Mouse (Mus musculus) forebrain, embryonic 13.5 days (tissue): Measurements from ENCODE around the gene Gpr156. TPM values are rescaled to one million over a fixed set of nuclear protein-coding genes. Genes with fewer than 3 reads are reported as not detected.

Experiments used
- ATAC-seq: fragments of 200-750 bp; cut with Nextera tagmentation; 2 replicates; pipeline ENCODE4 v1.8.0; 2017
- H3K27ac ChIP-seq: fragments of 300-500 bp; sonication (generic); 2 replicates; pipeline ENCODE4 v1.5.1; 2015; ENCODE audit warnings: inconsistent platforms, mild to moderate bottlenecking, moderate library complexity
- H3K27me3 ChIP-seq: fragments of 300-500 bp; sonication (generic); 2 replicates; pipeline ENCODE4 v1.6.1; 2015; ENCODE audit warnings: mild to moderate bottlenecking, inconsistent platforms
- H3K36me3 ChIP-seq: fragments of 300-500 bp; sonication (generic); 2 replicates; pipeline ENCODE4 v1.6.1; 2015; ENCODE audit warnings: mild to moderate bottlenecking, inconsistent platforms; ENCODE audit not compliant: poor library complexity, severe bottlenecking
- H3K4me1 ChIP-seq: fragments of 300-500 bp; sonication (generic); 2 replicates; pipeline ENCODE4 v1.6.1; 2015; ENCODE audit warnings: inconsistent platforms
- H3K4me2 ChIP-seq: fragments of 300-500 bp; sonication (generic); 2 replicates; pipeline ENCODE4 v1.6.1; 2015; ENCODE audit warnings: inconsistent platforms, mild to moderate bottlenecking, moderate library complexity
- H3K4me3 ChIP-seq: fragments of 300-500 bp; sonication (generic); 2 replicates; pipeline ENCODE4 v1.5.1; 2015; ENCODE audit warnings: mild to moderate bottlenecking, inconsistent platforms
- H3K9ac ChIP-seq: fragments of 300-500 bp; sonication (generic); 2 replicates; pipeline ENCODE4 v1.6.1; 2015; ENCODE audit warnings: mild to moderate bottlenecking, inconsistent platforms
- H3K9me3 ChIP-seq: fragments of 300-500 bp; sonication (generic); replicated peaks from 2 replicates; pipeline ENCODE4 v1.6.1; 2016; ENCODE audit warnings: inconsistent platforms
- WGBS: fragments of 180-500 bp; shearing (Covaris S2); methylation state at CpG from one replicate; pipeline ENCODE4 v1.1.7; 2015; 5-methylcytosine and 5-hydroxymethylcytosine counted together
- polyA plus RNA-seq: library from polyadenylated mRNA; unstranded; fragments of >200 nt; fragmentation: Nextera tagmentation; extraction: Ambion mirVana; gene quantifications from 2 replicates; pipeline ENCODE4 v1.2.1, GENCODE M21; 2015

The Gpr156 gene
- polyA plus RNA-seq, 1 experiment from 2014 or later, result 5.5 TPM

DNA sequence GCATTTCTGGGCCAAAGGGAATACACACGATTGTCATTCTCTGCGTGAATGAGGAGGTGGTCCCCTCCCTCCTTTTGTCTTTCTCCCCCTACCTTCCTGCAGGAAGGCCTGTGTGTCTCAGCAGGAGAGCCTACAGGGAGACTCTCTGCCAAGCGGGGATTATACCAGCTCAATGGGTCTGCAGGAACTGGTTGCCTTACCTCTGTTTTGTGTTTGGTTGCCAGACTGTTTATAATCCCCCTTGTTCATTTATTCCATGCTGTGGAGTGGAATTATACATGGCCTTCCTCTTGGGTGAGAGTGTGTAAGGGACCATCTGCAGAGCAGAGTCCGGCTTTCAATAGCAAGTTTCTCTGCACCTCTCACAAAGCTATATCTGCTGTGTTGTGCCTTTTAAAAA is 10.8 kb downstream of the Gpr156 start:
- Histone ChIP-seq H3K36me3 (peaks cover 6% of the 10 kb centered on the region), H3K4me3 (no peak overlapping the region), H3K27ac (peak overlapping the region; percentile 86), H3K27me3 (no peaks in the 10 kb centered on the region), H3K9ac (no peak overlapping the region), H3K4me2 (peak overlapping the region; percentile 16), H3K9me3 (no peaks in the 10 kb centered on the region), H3K4me1 (peaks cover 37% of the 10 kb centered on the region)
- 3% methylated on average over 4 of the region's 4 CpGs for WGBS
- peak; percentile 68 for ATAC-seq

GRCm38 (mm10) chr16:37929006-37929405 is 12.7 kb downstream of the Gpr156 start:
- no peak overlapping the region for H3K4me3 ChIP-seq
- 14% methylated on average over 2 of the region's 2 CpGs for WGBS
- no peaks in the 10 kb centered on the region for H3K9me3 ChIP-seq
- peaks cover 37% of the 10 kb centered on the region for H3K4me1 ChIP-seq
- peaks cover 6% of the 10 kb centered on the region for H3K36me3 ChIP-seq
- H3K9ac ChIP-seq, result no peak overlapping the region
- H3K27ac ChIP-seq, result peak overlapping the region; percentile 48
- H3K27me3 ChIP-seq, result no peaks in the 10 kb centered on the region
- H3K4me2 ChIP-seq, result no peak overlapping the region
- ATAC-seq, result no peak

DNA sequence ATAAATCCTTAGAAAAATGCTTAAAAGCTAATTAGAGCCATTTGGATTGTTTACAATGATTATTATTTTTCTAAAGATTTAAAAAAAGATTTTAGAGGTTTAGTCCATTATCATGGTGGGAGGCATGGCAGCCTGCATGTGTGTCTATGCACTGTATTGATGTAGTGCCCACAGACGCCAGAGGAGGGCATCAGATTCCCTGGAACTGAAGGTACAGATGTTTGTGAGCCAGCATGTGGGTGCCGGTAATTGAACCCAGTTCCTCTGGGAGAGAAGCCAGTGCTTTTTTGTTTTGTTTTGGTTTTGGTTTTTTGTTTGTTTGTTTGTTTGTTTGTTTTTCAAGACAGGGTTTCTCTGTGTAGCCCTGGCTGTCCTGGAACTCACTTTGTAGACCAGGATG is 13.3 kb downstream of the Gpr156 start:
- no peaks in the 10 kb centered on the region for H3K27me3 ChIP-seq
- no peak overlapping the region for H3K9ac ChIP-seq
- no peaks in the 10 kb centered on the region for H3K9me3 ChIP-seq
- H3K4me1 ChIP-seq, result peaks cover 37% of the 10 kb centered on the region
- ATAC-seq, result no peak
- no peak overlapping the region for H3K4me2 ChIP-seq
- peaks cover 6% of the 10 kb centered on the region for H3K36me3 ChIP-seq
- H3K27ac ChIP-seq, result 0 out of 2 replicates have a peak overlapping the region, but pooled peaks have one; percentile 48
- no peak overlapping the region for H3K4me3 ChIP-seq
- WGBS, result 83% methylated on average over 2 of the region's 2 CpGs

DNA sequence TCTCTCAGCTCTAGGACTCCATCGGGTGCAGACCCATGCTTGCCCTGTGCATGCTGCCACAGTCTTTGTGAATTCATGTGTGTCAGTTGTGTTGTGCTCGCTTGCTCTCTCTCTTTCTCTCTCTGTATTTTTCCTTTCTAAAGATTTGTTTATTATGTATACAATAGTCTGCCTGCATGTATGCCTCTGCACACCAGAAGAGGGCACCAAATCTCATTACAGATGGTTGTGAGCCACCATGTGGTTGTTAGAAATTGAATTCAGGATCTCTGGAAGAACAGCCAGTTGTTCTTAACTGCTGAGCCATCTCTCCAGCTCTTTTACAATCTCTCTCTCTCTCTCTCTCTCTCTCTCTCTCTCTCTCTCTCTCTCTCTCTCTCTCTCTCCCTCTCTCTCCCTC is 18.6 kb downstream of the Gpr156 start:
- peaks cover 28% of the 10 kb centered on the region for H3K4me1 ChIP-seq
- no peak overlapping the region for H3K9ac ChIP-seq
- no peak overlapping the region for H3K4me2 ChIP-seq
- no peaks in the 10 kb centered on the region for H3K27me3 ChIP-seq
- H3K4me3 ChIP-seq, result no peak overlapping the region
- no peaks in the 10 kb centered on the region for H3K9me3 ChIP-seq
- H3K27ac ChIP-seq, result no peak overlapping the region
- ATAC-seq, result no peak
- peaks cover 5% of the 10 kb centered on the region for H3K36me3 ChIP-seq
- 83% methylated on average over 2 of the region's 2 CpGs for WGBS

DNA sequence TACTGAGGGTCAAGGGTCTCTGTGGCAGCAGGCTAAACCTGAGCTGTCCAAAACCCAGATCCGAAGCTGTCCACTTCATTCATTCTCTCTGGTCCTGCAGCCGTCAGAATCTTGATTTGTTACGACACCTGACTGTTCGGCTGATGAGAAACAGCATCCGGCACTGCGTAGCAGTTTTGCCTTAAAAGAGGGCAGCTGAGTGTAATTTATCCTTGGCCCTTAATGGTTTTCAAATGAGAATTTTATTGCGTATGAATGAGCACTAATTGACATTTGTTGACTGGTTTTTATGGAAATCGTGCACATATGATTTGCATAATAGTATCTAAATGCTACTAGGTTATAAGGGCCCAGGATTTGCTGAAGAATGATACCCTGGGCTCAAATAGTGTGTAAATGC is 21.0 kb downstream of the Gpr156 start:
- H3K4me1 ChIP-seq, result peaks cover 31% of the 10 kb centered on the region
- H3K4me3 ChIP-seq, result no peak overlapping the region
- ATAC-seq, result no peak
- no peak overlapping the region for H3K27ac ChIP-seq
- 65% methylated on average over 8 of the region's 8 CpGs for WGBS
- H3K36me3 ChIP-seq, result no peaks in the 10 kb centered on the region
- no peak overlapping the region for H3K4me2 ChIP-seq
- H3K9ac ChIP-seq, result no peak overlapping the region
- H3K27me3 ChIP-seq, result no peaks in the 10 kb centered on the region
- no peaks in the 10 kb centered on the region for H3K9me3 ChIP-seq

- 41% methylated on average over 16 of the region's 17 CpGs for WGBS
- H3K9ac ChIP-seq, result no peak overlapping the region
- peak; percentile 96 for ATAC-seq
Observed at GRCm38 (mm10) chr16:37938125-37939081, 22.1 kb downstream of the Gpr156 start.

GRCm38 (mm10) chr16:37939082-37939863 is 23.0 kb downstream of the Gpr156 start:
- Histone ChIP-seq H3K27me3 (no peaks in the 10 kb centered on the region), H3K4me3 (0 out of 2 replicates have a peak overlapping the region, but pooled peaks have one; percentile 7), H3K4me2 (peak overlapping the region; percentile 45), H3K9me3 (no peaks in the 10 kb centered on the region), H3K4me1 (peaks cover 46% of the 10 kb centered on the region), H3K9ac (no peak overlapping the region), H3K36me3 (no peaks in the 10 kb centered on the region), H3K27ac (peak overlapping the region; percentile 54)
- peak; percentile 17 for ATAC-seq
- WGBS, result 64% methylated on average over 11 of the region's 11 CpGs

More at GRCm38 (mm10) chr16:37938125-37939081, 22.1 kb downstream of the Gpr156 start:
- Histone ChIP-seq H3K9me3 (no peaks in the 10 kb centered on the region), H3K36me3 (no peaks in the 10 kb centered on the region), H3K4me2 (peak overlapping the region; percentile 45), H3K27ac (peak overlapping the region; percentile 77), H3K27me3 (no peaks in the 10 kb centered on the region), H3K4me1 (peaks cover 39% of the 10 kb centered on the region), H3K4me3 (0 out of 2 replicates have a peak overlapping the region, but pooled peaks have one; percentile 7)

DNA sequence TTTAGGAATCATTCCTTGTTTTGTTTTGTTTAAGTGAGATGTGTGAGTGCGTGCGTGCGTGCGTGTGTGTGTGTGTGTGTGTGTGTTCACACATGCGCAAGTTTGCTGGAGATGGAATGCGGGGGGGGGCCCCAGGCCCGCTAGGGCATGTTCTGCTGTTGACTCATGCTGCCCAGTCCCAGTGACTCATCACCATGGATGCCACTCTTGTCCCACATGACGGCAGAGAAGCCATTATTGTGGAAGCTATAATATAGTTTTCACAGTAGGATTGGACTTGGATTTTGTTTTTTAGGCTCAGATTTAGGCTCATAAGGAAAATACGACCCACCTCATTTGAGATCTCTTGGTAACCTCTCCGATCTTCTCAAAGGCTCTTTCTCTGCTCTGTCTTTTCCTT is 24.0 kb downstream of the Gpr156 start:
- H3K4me3 ChIP-seq, result no peak overlapping the region
- H3K9me3 ChIP-seq, result no peaks in the 10 kb centered on the region
- no peaks in the 10 kb centered on the region for H3K27me3 ChIP-seq
- no peak for ATAC-seq
- peaks cover 56% of the 10 kb centered on the region for H3K4me1 ChIP-seq
- WGBS, result 85% methylated on average over 10 of the region's 10 CpGs
- H3K27ac ChIP-seq, result no peak overlapping the region
- no peak overlapping the region for H3K4me2 ChIP-seq
- H3K9ac ChIP-seq, result no peak overlapping the region
- H3K36me3 ChIP-seq, result no peaks in the 10 kb centered on the region

- ATAC-seq, result no peak
- peaks cover 48% of the 10 kb centered on the region for H3K4me1 ChIP-seq
- H3K27me3 ChIP-seq, result no peaks in the 10 kb centered on the region
- no peak overlapping the region for H3K4me3 ChIP-seq
- WGBS, result 43% methylated on average over 2 of the region's 2 CpGs
- H3K9me3 ChIP-seq, result no peaks in the 10 kb centered on the region
- 0 out of 2 replicates have a peak, but pooled peaks cover 5% of the 10 kb centered on the region for H3K36me3 ChIP-seq
- no peak overlapping the region for H3K9ac ChIP-seq
- peak overlapping the region; percentile 12; the same call in 1 of the 2 replicates for H3K27ac ChIP-seq
- no peak overlapping the region for H3K4me2 ChIP-seq
Observed at GRCm38 (mm10) chr16:37943701-37944100, 27.4 kb downstream of the Gpr156 start.

GRCm38 (mm10) chr16:37945031-37945796 is 28.9 kb downstream of the Gpr156 start:
- Histone ChIP-seq H3K27ac (peak overlapping the region; percentile 73), H3K9ac (no peak overlapping the region), H3K27me3 (no peaks in the 10 kb centered on the region), H3K4me3 (no peak overlapping the region), H3K36me3 (0 out of 2 replicates have a peak, but pooled peaks cover 5% of the 10 kb centered on the region), H3K9me3 (no peaks in the 10 kb centered on the region), H3K4me2 (no peak overlapping the region), H3K4me1 (peaks cover 36% of the 10 kb centered on the region)
- 44% methylated on average over 8 of the region's 8 CpGs for WGBS
- peak; percentile 64 for ATAC-seq

DNA sequence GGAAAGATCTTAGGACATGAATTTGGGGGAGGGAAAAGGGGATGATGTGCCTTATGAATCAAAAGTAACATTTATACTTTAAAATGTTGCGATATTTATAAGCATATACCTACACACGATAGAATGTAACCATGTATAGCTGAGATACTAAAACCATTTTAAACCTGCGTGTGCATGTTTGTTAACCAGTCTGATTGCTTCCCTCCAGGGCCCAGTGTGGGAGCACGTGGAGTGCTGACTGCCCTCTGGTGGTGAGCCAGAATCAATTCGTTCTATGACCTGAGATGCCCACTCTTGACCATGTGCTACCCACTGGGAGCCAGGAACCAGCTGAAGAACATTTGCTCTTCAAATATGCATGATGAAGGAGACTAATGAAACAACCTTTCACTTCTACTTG is 30.9 kb downstream of the Gpr156 start:
- 0 out of 2 replicates have a peak, but pooled peaks cover 5% of the 10 kb centered on the region for H3K36me3 ChIP-seq
- no peaks in the 10 kb centered on the region for H3K9me3 ChIP-seq
- H3K9ac ChIP-seq, result no peak overlapping the region
- WGBS, result 33% methylated on average over 5 of the region's 5 CpGs
- ATAC-seq, result peak; percentile 33; the same call in 1 of the 2 replicates
- H3K27me3 ChIP-seq, result no peaks in the 10 kb centered on the region
- no peak overlapping the region for H3K4me2 ChIP-seq
- H3K4me3 ChIP-seq, result no peak overlapping the region
- no peak overlapping the region for H3K27ac ChIP-seq
- H3K4me1 ChIP-seq, result peaks cover 33% of the 10 kb centered on the region
